Mouse (Mus musculus) erythroblast, embryonic 14.5 days (primary cell): ENCODE data around the gene Pias1.

Experiments
- GATA1 ChIP-seq: IDR thresholded peaks from 2 replicates; pipeline ENCODE4 v1.6.1; 2012; ENCODE audit warnings: low read length, inconsistent platforms, mixed read lengths
- TAL1 ChIP-seq: IDR thresholded peaks from 3 replicates; pipeline ENCODE4 v1.6.1; 2012; ENCODE audit warnings: low read length, inconsistent platforms, mixed read lengths

GRCm38 (mm10) chr9:62987824-62988223 lies at the start of gene Pias1:
- TF ChIP-seq TAL1 = no peak
- no peak for TF ChIP-seq GATA1
